Mouse (Mus musculus): ENCODE results near the gene Supt20. TPM values are rescaled to one million over a fixed set of nuclear protein-coding genes. Genes with fewer than 3 reads are reported as not detected.

Gene Supt20
- total RNA-seq (2017): 160 and 167 TPM in 2 replicates

GRCm38 (mm10) chr3:54692202-54693055 lies at the start of gene Supt20:
Gene Supt20, plus strand, starts transcription at chr3:54692807.
- peak; percentile 99 for ATAC-seq (ENCODE audit: extremely low read depth, insufficient number of reproducible peaks, low FRiP score, poor library complexity, severe bottlenecking)

GRCm38 (mm10) chr3:54642851-54643250 lies 49.8 kb upstream of the Supt20 start:
- ATAC-seq (ENCODE audit: extremely low read depth, insufficient number of reproducible peaks, low FRiP score, poor library complexity, severe bottlenecking): no peak

- ATAC-seq (ENCODE audit: extremely low read depth, insufficient number of reproducible peaks, low FRiP score, poor library complexity, severe bottlenecking): no peak
Measured at GRCm38 (mm10) chr3:54647583-54647982, 45.0 kb upstream of the Supt20 start.

GRCm38 (mm10) chr3:54651576-54651975 lies 41.0 kb upstream of the Supt20 start:
- ATAC-seq (ENCODE audit: extremely low read depth, insufficient number of reproducible peaks, low FRiP score, poor library complexity, severe bottlenecking): no peak

GRCm38 (mm10) chr3:54654169-54654568 lies 38.4 kb upstream of the Supt20 start:
- no peak for ATAC-seq (ENCODE audit: extremely low read depth, insufficient number of reproducible peaks, low FRiP score, poor library complexity, severe bottlenecking)

GRCm38 (mm10) chr3:54657090-54657489 lies 35.5 kb upstream of the Supt20 start:
- no peak for ATAC-seq (ENCODE audit: extremely low read depth, insufficient number of reproducible peaks, low FRiP score, poor library complexity, severe bottlenecking)

GRCm38 (mm10) chr3:54657888-54658626 lies 34.5 kb upstream of the Supt20 start:
- no peak for ATAC-seq (ENCODE audit: extremely low read depth, insufficient number of reproducible peaks, low FRiP score, poor library complexity, severe bottlenecking)

GRCm38 (mm10) chr3:54659736-54660135 lies 32.9 kb upstream of the Supt20 start:
- no peak for ATAC-seq (ENCODE audit: extremely low read depth, insufficient number of reproducible peaks, low FRiP score, poor library complexity, severe bottlenecking)

GRCm38 (mm10) chr3:54662411-54662810 lies 30.2 kb upstream of the Supt20 start:
- ATAC-seq (ENCODE audit: extremely low read depth, insufficient number of reproducible peaks, low FRiP score, poor library complexity, severe bottlenecking): no peak

GRCm38 (mm10) chr3:54668141-54668540 lies 24.5 kb upstream of the Supt20 start:
- no peak for ATAC-seq (ENCODE audit: extremely low read depth, insufficient number of reproducible peaks, low FRiP score, poor library complexity, severe bottlenecking)

GRCm38 (mm10) chr3:54668722-54669121 lies 23.9 kb upstream of the Supt20 start:
- ATAC-seq (ENCODE audit: extremely low read depth, insufficient number of reproducible peaks, low FRiP score, poor library complexity, severe bottlenecking): no peak

- ATAC-seq (ENCODE audit: extremely low read depth, insufficient number of reproducible peaks, low FRiP score, poor library complexity, severe bottlenecking): peak; percentile 58; the same call in 1 of the 2 replicates
Measured at GRCm38 (mm10) chr3:54669559-54669958, 23.0 kb upstream of the Supt20 start.

- ATAC-seq (ENCODE audit: extremely low read depth, insufficient number of reproducible peaks, low FRiP score, poor library complexity, severe bottlenecking): no peak
Measured at GRCm38 (mm10) chr3:54672111-54672510, 20.5 kb upstream of the Supt20 start.

GRCm38 (mm10) chr3:54672557-54673529 lies 19.8 kb upstream of the Supt20 start:
- ATAC-seq (ENCODE audit: extremely low read depth, insufficient number of reproducible peaks, low FRiP score, poor library complexity, severe bottlenecking): no peak

GRCm38 (mm10) chr3:54676818-54677217 lies 15.8 kb upstream of the Supt20 start:
- ATAC-seq (ENCODE audit: extremely low read depth, insufficient number of reproducible peaks, low FRiP score, poor library complexity, severe bottlenecking): no peak

- ATAC-seq (ENCODE audit: extremely low read depth, insufficient number of reproducible peaks, low FRiP score, poor library complexity, severe bottlenecking): no peak; the same call in 1 of the 2 replicates
Measured at GRCm38 (mm10) chr3:54681310-54682204, 11.1 kb upstream of the Supt20 start.

- ATAC-seq (ENCODE audit: extremely low read depth, insufficient number of reproducible peaks, low FRiP score, poor library complexity, severe bottlenecking): no peak
Measured at GRCm38 (mm10) chr3:54685202-54685601, 7.4 kb upstream of the Supt20 start.

GRCm38 (mm10) chr3:54687245-54687644 lies 5.4 kb upstream of the Supt20 start:
- no peak for ATAC-seq (ENCODE audit: extremely low read depth, insufficient number of reproducible peaks, low FRiP score, poor library complexity, severe bottlenecking)

All from neutrophil, adult 5-6 weeks (primary cell).